Mouse (Mus musculus): Measurements from ENCODE around the gene 1700037H04Rik. TPM values are rescaled to one million over a fixed set of nuclear protein-coding genes. Genes with fewer than 3 reads are reported as not detected.
A peak's percentile ranks its signal among the peaks of the same experiment; 100 is the strongest.

The 1700037H04Rik gene
- polyA plus RNA-seq (2021) = 86.3 TPM

DNA sequence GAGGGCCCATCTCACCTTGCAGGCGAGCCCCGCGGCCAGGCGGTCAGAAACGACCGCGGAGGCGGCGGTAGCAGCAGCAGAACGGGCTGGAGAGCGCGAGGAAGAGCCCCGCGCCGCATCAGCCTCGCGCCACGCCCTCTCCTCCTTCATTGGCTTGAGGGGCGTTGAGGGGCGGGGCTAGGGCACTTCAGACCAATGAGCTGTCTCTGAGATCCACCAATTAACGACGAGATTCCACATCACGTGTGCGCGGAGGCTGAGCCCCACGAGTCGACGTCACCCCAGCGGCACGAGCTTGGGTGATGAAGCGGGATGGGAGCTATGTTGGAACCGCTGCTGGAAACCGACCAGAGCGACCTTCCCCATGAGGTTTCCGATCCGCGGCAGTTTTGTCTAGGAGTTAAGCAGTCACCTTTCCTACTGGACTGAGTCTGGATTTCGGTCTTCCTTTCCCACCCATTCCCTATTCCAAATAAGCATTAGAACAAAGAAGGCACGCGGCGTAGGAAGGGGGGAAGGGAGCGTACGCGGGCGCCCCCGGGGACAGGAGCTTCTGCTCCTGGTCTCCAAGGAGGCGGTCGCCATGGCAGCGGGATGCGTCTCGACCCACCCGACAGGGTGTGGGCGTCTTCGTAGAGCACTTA is at the start of gene 1700037H04Rik:
Gene 1700037H04Rik (minus strand): TSS at position 144 of the 644 bp plus-strand sequence.
- H3K27me3 ChIP-seq = no peaks in the 10 kb centered on the region
- in situ Hi-C loops (cut with MboI; ENCODE audit: low pct_unique_long_range_greater_than_20kb) = loop anchor here (5.0 to 10.0 kb wide), 2 partner anchors 68 to 195 kb away; no protein-coding TSS in a partner anchor
- ATAC-seq (peak; percentile 95), DNase-seq (ENCODE audit: low read depth, low spot score) (peak; percentile 85)
- ChIA-PET CTCF (interaction anchor here (0.9 to 3.0 kb wide), 7 partner anchors 9 to 103 kb away, joined by 3 to 11 read pairs (median 4); partner anchors contain the start of gene Spef1), POLR2A (interaction anchor here (0.6 to 2.8 kb wide), 5 partner anchors 11 to 172 kb away, joined by 4 to 8 read pairs (median 6); no protein-coding TSS in a partner anchor)
- TF ChIP-seq CTCF (IDR thresholded peaks at IDR 0.05) = no peak

DNA sequence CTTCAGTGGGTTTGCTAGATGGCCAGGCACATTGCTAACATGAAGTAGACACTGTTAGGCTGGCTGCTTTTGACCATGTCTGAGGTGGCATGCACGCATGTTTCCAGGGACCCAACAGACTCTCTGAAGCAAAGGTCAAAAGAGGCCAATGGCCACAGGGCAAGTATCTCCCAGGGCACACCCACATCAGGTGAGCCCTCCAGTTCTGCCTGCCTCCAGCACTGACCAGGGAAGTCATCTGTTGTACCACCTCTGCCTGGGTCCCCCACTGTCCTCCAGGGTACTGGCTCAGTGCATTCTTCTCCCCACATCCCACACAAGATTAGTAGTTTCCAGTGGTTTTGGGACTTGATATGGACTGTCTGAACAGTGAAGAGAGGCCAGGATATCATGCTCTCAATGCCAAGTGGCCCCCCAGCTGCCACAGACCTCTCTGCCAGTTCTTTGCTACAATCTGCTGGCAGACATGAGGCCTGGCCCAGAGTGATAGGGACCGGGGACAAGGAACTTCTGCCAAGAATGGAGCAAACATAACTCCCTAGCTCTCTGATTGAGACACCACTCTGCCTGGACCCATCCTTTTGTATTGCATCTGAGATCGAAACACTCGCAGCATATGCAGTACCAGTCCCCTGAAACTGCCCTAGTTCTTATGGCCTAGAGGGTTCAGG is 49.4 kb upstream of the 1700037H04Rik start:
- ATAC-seq (no peak), DNase-seq (ENCODE audit: low read depth, low spot score) (no peak)
- POLR2A ChIA-PET = interaction anchor here (0.9 to 2.3 kb wide), 6 partner anchors 12 to 162 kb away, joined by 3 to 10 read pairs (median 3); no protein-coding TSS in a partner anchor
- in situ Hi-C loops (cut with MboI; ENCODE audit: low pct_unique_long_range_greater_than_20kb) = no loop called here
- CTCF ChIA-PET = interaction anchor here (0.7 to 2.1 kb wide), 7 partner anchors 9 to 284 kb away, joined by 3 to 8 read pairs (median 3); no protein-coding TSS in a partner anchor
- H3K27me3 ChIP-seq = no peaks in the 10 kb centered on the region
- no peak for TF ChIP-seq CTCF (IDR thresholded peaks at IDR 0.05)

DNA sequence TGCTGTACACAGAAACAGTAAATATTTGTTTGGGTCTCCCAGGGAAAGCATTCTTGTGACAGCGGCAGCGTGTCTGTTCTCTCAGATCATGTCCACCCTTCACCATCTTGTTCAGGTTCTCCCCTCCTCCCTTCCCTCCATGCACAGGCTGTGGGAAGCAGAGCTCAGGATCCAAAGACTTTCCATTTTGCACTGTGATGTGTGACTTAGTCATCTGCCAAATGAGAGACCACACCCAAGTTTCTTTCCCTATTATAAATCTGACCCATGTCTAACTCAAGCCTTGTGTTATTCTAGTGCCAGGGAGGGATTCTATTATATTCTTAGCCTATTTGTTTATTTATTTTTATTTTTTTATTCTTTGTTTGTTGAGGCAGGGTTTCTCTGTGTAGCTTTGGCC is 48.5 kb upstream of the 1700037H04Rik start:
- DNase-seq (ENCODE audit: low read depth, low spot score) (no peak), ATAC-seq (no peak)
- ChIA-PET CTCF (interaction anchor here (2.1 kb wide), 1 partner anchor 8 kb away, joined by 8 read pairs; no protein-coding TSS in a partner anchor), POLR2A (no interaction called here)
- H3K27me3 ChIP-seq = no peaks in the 10 kb centered on the region
- no peak for TF ChIP-seq CTCF (IDR thresholded peaks at IDR 0.05)
- in situ Hi-C loops (cut with MboI; ENCODE audit: low pct_unique_long_range_greater_than_20kb) = no loop called here

DNA sequence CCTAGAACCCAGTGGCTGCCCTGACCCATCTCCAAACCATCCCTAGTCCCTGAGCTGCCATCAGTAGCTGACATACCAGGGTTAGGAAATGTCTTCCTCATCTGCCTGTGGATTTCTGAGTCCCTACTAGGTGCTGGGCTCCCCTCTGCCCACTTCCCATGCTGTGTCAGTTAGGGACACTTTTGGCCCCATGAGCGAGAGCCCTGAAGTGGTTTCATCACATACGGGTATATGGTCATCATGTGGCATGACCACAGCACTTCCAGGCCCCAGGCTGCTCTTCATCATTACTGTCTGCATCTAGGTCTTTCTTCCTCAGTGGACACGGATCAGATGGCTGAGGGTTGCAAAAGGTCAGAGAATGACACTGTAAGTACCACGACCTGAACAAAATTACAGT is 46.9 kb upstream of the 1700037H04Rik start, which contains the start of gene Ap5s1:
Gene Ap5s1 (plus strand): TSS at position 301 of the 400 bp plus-strand sequence.
- CTCF ChIA-PET = interaction anchor here (0.8 to 1.5 kb wide), 2 partner anchors 9 to 15 kb away, joined by 3 to 4 read pairs; no protein-coding TSS in a partner anchor
- no peak for TF ChIP-seq CTCF (IDR thresholded peaks at IDR 0.05)
- ATAC-seq (no peak), DNase-seq (ENCODE audit: low read depth, low spot score) (no peak)
- POLR2A ChIA-PET = no interaction called here
- in situ Hi-C loops (cut with MboI; ENCODE audit: low pct_unique_long_range_greater_than_20kb) = no loop called here
- H3K27me3 ChIP-seq = no peaks in the 10 kb centered on the region

DNA sequence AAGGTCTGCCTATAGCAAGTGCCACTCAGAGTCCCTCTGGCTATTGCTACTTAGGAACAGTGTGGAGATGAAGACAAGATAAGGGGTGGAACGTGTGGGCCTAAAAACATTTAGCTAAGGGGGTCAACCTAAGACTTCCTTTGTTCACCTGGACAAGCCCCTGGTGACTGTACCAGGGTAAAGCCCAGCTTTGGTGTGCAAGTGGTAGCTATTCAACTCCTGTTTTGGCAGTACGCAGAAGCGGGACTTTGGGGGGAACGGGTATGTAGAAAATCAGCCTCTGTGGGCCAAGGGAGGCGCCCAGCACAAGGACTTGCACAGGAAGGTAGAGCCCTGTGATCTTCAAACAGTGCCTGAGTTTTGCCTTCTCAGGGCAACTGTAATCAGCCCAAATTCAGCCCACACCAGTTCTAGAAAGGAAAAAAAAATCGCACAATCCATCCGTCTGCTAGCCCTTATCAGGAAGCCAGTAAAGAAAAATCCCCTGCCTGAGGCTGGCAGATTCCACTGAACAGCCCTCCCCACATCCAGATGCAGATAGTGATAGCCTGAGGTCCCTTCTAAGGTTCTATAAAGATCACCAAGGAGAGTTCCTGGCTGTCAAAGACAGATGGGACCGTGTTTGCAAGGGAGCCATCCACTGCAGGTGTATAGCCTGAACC is 45.8 kb upstream of the 1700037H04Rik start:
- TF ChIP-seq CTCF (IDR thresholded peaks at IDR 0.05) = no peak
- in situ Hi-C loops (cut with MboI; ENCODE audit: low pct_unique_long_range_greater_than_20kb) = no loop called here
- DNase-seq (ENCODE audit: low read depth, low spot score) = no peak
- ATAC-seq = no peak
- ChIA-PET POLR2A (no interaction called here), CTCF (interaction anchor here (1.2 to 1.5 kb wide), 2 partner anchors 16 to 112 kb away, joined by 3 to 4 read pairs; no protein-coding TSS in a partner anchor)
- no peaks in the 10 kb centered on the region for H3K27me3 ChIP-seq

DNA sequence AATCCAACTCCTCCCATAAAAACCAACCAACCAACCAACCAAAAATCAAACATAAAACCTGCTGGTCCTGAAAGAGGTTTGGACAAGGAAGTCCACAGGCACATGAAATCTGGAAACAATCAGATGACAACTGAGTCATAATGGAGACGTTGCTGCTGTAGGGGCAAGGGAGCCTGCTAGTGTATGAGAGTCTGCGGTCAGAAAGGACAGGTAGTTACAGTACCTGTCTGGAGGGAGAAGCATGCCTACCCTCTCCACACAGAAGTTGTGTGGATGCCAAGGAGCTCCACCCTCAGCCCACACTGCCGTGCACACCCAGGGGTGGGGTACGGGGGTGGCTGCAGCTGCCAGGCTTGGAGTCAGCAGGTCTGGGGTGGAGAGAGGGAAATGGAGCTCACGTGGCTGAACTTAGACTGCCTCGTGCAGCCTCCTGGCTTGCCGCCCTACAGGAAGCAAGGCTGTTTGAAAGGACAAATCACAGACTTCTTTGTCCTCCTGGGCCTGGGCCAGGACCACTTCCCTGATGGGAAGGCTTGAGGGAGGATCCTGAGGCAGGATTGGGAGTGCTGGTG is 44.6 kb upstream of the 1700037H04Rik start:
- no peak for DNase-seq (ENCODE audit: low read depth, low spot score)
- in situ Hi-C loops (cut with MboI; ENCODE audit: low pct_unique_long_range_greater_than_20kb) = no loop called here

DNA sequence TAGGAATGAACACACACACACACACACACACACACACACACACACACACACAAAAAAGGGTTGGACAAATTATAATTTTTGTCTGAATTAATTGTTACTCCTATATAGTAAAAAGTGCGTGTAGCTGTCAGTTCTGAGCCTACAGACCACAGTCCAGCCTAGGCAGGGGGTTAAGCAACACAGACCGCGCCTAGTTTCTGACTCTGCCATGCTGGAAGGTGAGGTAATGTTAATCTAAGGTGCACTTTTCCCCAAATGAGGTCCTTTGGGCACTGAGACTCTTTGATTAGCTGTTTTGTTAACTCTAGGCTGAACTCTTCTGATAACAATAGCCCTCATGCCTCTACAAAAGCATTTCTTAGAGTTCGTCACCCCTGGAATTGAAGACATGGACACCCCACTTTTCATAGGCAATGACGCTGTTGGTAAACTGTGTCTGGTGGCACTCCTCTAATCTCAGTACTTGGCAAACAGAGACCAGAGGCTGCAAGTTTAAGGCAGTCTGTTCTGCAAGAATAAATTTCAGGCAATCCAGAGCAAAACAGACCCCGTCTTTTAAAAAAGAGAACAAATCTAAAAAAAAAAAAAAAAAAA is 44.0 kb upstream of the 1700037H04Rik start:
- in situ Hi-C loops (cut with MboI; ENCODE audit: low pct_unique_long_range_greater_than_20kb) = no loop called here
- ATAC-seq (no peak), DNase-seq (ENCODE audit: low read depth, low spot score) (no peak)
- ChIA-PET CTCF (interaction anchor here (0.8 to 1.2 kb wide), 3 partner anchors 12 to 29 kb away, joined by 3 read pairs; no protein-coding TSS in a partner anchor), POLR2A (interaction anchor here (0.8 kb wide), 1 partner anchor 29 kb away, joined by 3 read pairs; no protein-coding TSS in a partner anchor)
- no peak for TF ChIP-seq CTCF (IDR thresholded peaks at IDR 0.05)
- no peaks in the 10 kb centered on the region for H3K27me3 ChIP-seq

More for the DNA sequence above, 44.6 kb upstream of the 1700037H04Rik start:
- TF ChIP-seq CTCF (IDR thresholded peaks at IDR 0.05) = no peak
- H3K27me3 ChIP-seq = no peaks in the 10 kb centered on the region
- ChIA-PET POLR2A (interaction anchor here (0.8 kb wide), 1 partner anchor 28 kb away, joined by 3 read pairs; no protein-coding TSS in a partner anchor), CTCF (interaction anchor here (1.2 kb wide), 2 partner anchors 12 to 110 kb away, joined by 3 read pairs; no protein-coding TSS in a partner anchor)
- ATAC-seq = peak; percentile 52

DNA sequence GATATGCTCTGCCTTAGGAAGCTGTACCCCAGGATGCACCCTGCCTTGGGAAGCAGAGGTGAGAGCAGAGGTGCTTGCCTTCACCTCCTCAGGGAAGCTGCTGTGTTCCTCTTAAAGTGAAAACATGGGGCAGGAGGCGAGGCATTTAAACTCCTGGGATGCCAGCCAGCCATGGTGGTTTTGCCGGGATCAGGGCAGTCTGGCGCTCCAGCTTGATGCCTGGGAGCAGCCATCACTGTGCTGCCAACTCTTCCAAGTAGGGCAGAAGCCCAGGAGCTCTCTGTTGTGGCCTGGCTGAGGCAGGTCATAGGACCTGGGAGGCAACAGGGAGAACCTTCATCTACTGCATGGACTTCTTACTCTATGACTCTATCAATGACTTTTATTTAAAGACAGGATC is 41.4 kb upstream of the 1700037H04Rik start:
- DNase-seq (ENCODE audit: low read depth, low spot score) (no peak), ATAC-seq (no peak)
- in situ Hi-C loops (cut with MboI; ENCODE audit: low pct_unique_long_range_greater_than_20kb) = no loop called here
- no peak for TF ChIP-seq CTCF (IDR thresholded peaks at IDR 0.05)
- H3K27me3 ChIP-seq = no peaks in the 10 kb centered on the region
- CTCF ChIA-PET = interaction anchor here (1.2 to 3.1 kb wide), 3 partner anchors 8 to 14 kb away, joined by 3 to 11 read pairs (median 8); partner anchors contain the start of genes Cdc25b and Spef1
- POLR2A ChIA-PET = no interaction called here

DNA sequence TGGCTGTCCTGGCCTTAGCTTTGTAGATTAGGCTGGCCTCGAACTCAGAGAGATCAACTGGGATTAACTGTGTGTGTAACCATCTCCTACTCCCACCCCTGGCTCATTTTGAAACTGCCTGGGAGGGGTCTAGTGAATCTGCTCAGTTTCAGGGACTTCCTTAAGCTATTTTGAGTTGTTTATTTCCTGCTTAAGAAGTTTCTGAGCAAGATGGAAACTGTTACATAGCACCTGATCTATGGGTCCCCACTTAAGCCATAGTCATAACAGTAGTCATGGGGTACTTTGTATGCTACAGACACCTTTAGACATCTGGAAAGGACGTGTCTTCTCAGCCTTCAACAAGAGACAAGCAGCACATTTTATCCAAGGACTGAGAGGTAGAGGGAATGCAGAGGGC is 40.8 kb upstream of the 1700037H04Rik start:
- CTCF ChIA-PET = interaction anchor here (1.2 to 3.1 kb wide), 3 partner anchors 9 to 13 kb away, joined by 3 to 11 read pairs (median 8); partner anchors contain the start of genes Cdc25b and Spef1
- ATAC-seq (no peak), DNase-seq (ENCODE audit: low read depth, low spot score) (no peak)
- TF ChIP-seq CTCF (IDR thresholded peaks at IDR 0.05) = no peak
- in situ Hi-C loops (cut with MboI; ENCODE audit: low pct_unique_long_range_greater_than_20kb) = no loop called here
- POLR2A ChIA-PET = no interaction called here
- H3K27me3 ChIP-seq = no peaks in the 10 kb centered on the region
